Mouse (Mus musculus): ENCODE measurements around the gene Spag9. TPM values are rescaled to one million over a fixed set of nuclear protein-coding genes. Genes with fewer than 3 reads are reported as not detected.

The Spag9 gene
- polyA plus RNA-seq, 1 experiment from 2014 or later = 119 TPM

- 58% methylated on average over 5 of the region's 5 CpGs for WGBS
- ATAC-seq (ENCODE audit: low FRiP score) = peak; percentile 22
- no peaks in the 10 kb centered on the region for H3K27me3 ChIP-seq
- 0 out of 2 replicates have a peak overlapping the region, but pooled peaks have one; percentile 7 for H3K27ac ChIP-seq
- no peak overlapping the region for H3K9ac ChIP-seq
- peaks cover 8% of the 10 kb centered on the region; the same call in 1 of the 2 replicates for H3K4me1 ChIP-seq
- no peak overlapping the region for H3K4me2 ChIP-seq (replicated peaks)
- no peaks in the 10 kb centered on the region for H3K9me3 ChIP-seq (replicated peaks)
- no peak overlapping the region for H3K4me3 ChIP-seq
- H3K36me3 ChIP-seq = no peaks in the 10 kb centered on the region
Observed at GRCm38 (mm10) chr11:94168238-94168637, 172.3 kb downstream of the Spag9 start.

GRCm38 (mm10) chr11:94169596-94169995 lies 173.7 kb downstream of the Spag9 start:
- Histone ChIP-seq H3K36me3 (no peaks in the 10 kb centered on the region), H3K4me2 (replicated peaks) (no peak overlapping the region), H3K9ac (no peak overlapping the region), H3K4me3 (no peak overlapping the region), H3K27me3 (no peaks in the 10 kb centered on the region), H3K4me1 (0 out of 2 replicates have a peak, but pooled peaks cover 2% of the 10 kb centered on the region), H3K9me3 (replicated peaks) (no peaks in the 10 kb centered on the region), H3K27ac (no peak overlapping the region)
- WGBS = 64% methylated on average over 5 of the region's 5 CpGs
- ATAC-seq (ENCODE audit: low FRiP score) = no peak

GRCm38 (mm10) chr11:94171691-94172090 lies 175.8 kb downstream of the Spag9 start:
- no peaks in the 10 kb centered on the region for H3K9me3 ChIP-seq (replicated peaks)
- H3K36me3 ChIP-seq = no peaks in the 10 kb centered on the region
- H3K4me3 ChIP-seq = no peak overlapping the region
- WGBS = 88% methylated on average over 5 of the region's 5 CpGs
- H3K4me1 ChIP-seq = peaks cover 9% of the 10 kb centered on the region
- no peak overlapping the region for H3K9ac ChIP-seq
- no peak overlapping the region for H3K27ac ChIP-seq
- no peaks in the 10 kb centered on the region for H3K27me3 ChIP-seq
- H3K4me2 ChIP-seq (replicated peaks) = no peak overlapping the region
- ATAC-seq (ENCODE audit: low FRiP score) = no peak

DNA sequence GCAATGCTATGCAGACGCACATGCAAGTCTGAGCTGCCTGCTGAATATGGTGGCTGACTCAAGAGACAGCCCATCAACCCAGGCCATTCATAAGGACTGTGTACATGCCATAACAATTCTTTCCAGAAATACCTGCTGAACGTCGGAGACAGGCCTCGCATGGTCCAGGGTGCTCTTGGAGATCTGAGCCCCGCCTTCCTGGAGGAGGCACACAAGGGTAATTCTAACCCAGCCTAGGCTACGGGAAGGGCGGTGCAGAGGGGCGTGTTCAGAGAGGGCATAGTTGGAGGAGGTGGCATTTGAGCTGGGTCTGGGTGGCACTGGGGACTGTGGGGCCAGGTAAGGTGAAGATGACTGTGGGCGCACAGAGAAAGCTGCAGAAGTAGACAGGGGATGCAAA lies 176.3 kb downstream of the Spag9 start:
- WGBS = 84% methylated on average over 9 of the region's 9 CpGs
- H3K4me2 ChIP-seq (replicated peaks) = no peak overlapping the region
- no peaks in the 10 kb centered on the region for H3K36me3 ChIP-seq
- no peak overlapping the region for H3K4me3 ChIP-seq
- H3K4me1 ChIP-seq = peaks cover 9% of the 10 kb centered on the region
- no peaks in the 10 kb centered on the region for H3K9me3 ChIP-seq (replicated peaks)
- H3K27ac ChIP-seq = no peak overlapping the region
- no peak overlapping the region for H3K9ac ChIP-seq
- no peaks in the 10 kb centered on the region for H3K27me3 ChIP-seq
- no peak for ATAC-seq (ENCODE audit: low FRiP score)

GRCm38 (mm10) chr11:94173726-94174146 lies 177.8 kb downstream of the Spag9 start:
- peaks cover 7% of the 10 kb centered on the region for H3K4me1 ChIP-seq
- H3K4me3 ChIP-seq = no peak overlapping the region
- H3K4me2 ChIP-seq (replicated peaks) = no peak overlapping the region
- no peaks in the 10 kb centered on the region for H3K27me3 ChIP-seq
- WGBS = 62% methylated on average over 4 of the region's 4 CpGs
- H3K9me3 ChIP-seq (replicated peaks) = no peaks in the 10 kb centered on the region
- no peak for ATAC-seq (ENCODE audit: low FRiP score)
- H3K27ac ChIP-seq = no peak overlapping the region
- no peaks in the 10 kb centered on the region for H3K36me3 ChIP-seq
- no peak overlapping the region for H3K9ac ChIP-seq

DNA sequence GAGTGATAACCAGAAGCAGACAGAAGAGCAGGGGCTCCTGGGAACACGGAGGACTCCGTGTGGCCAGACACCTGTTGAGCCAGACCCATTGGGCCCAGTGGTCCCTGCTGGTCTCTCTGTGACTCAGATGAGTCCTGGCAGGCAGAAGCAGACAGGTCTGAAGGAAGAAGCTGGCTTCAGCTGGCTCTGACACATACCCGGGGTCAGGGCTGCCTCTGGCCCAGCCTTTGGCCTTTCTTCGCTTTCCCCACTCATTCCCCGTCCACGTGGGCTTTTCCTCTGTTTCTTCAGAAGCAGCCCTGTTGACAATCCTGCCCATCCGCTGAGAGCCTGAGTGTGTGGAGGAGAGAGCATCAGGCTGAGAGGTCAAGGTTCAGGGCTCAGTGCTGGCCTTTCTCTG lies 179.4 kb downstream of the Spag9 start:
- WGBS = 59% methylated on average over 7 of the region's 7 CpGs
- H3K36me3 ChIP-seq = no peaks in the 10 kb centered on the region
- 0 out of 2 replicates have a peak overlapping the region, but pooled peaks have one; percentile 44 for H3K27ac ChIP-seq
- no peak for ATAC-seq (ENCODE audit: low FRiP score)
- no peak overlapping the region for H3K4me2 ChIP-seq (replicated peaks)
- no peak overlapping the region for H3K4me3 ChIP-seq
- no peaks in the 10 kb centered on the region for H3K27me3 ChIP-seq
- peaks cover 7% of the 10 kb centered on the region for H3K4me1 ChIP-seq
- H3K9me3 ChIP-seq (replicated peaks) = no peaks in the 10 kb centered on the region
- H3K9ac ChIP-seq = no peak overlapping the region

Other genes starting within 250 kb of the Spag9 start
- gene Utp18, start 110.3 kb upstream of the Spag9 start, polyA plus RNA-seq (2016; fragmentation: Nextera tagmentation; extraction: Ambion mirVana) = 40.5 and 42.6 TPM in 2 replicates
- gene Mbtd1, start 110.2 kb upstream of the Spag9 start, polyA plus RNA-seq (2016; fragmentation: Nextera tagmentation; extraction: Ambion mirVana) = 50.1 and 54.0 TPM in 2 replicates
- gene Nme2, start 39.8 kb upstream of the Spag9 start, polyA plus RNA-seq (2016; fragmentation: Nextera tagmentation; extraction: Ambion mirVana) = 118 and 124 TPM in 2 replicates
- gene Gm20390, start 27.8 kb upstream of the Spag9 start, polyA plus RNA-seq (2016; fragmentation: Nextera tagmentation; extraction: Ambion mirVana) = 327 and 355 TPM in 2 replicates
- 172 and 210 TPM in 2 replicates for gene Nme1, start 27.6 kb upstream of the Spag9 start, polyA plus RNA-seq (2016; fragmentation: Nextera tagmentation; extraction: Ambion mirVana)
- gene Tob1, start 215.4 kb downstream of the Spag9 start, polyA plus RNA-seq (2016; fragmentation: Nextera tagmentation; extraction: Ambion mirVana) = 41.7 and 46.8 TPM in 2 replicates
- gene Wfikkn2, start 249.9 kb downstream of the Spag9 start, polyA plus RNA-seq (2016; fragmentation: Nextera tagmentation; extraction: Ambion mirVana) = 6.8 and 9.1 TPM in 2 replicates

Measured in hindbrain, embryonic 12.5 days (tissue).